Mouse (Mus musculus): ENCODE results near the gene Fitm1.

Gene Fitm1

DNA sequence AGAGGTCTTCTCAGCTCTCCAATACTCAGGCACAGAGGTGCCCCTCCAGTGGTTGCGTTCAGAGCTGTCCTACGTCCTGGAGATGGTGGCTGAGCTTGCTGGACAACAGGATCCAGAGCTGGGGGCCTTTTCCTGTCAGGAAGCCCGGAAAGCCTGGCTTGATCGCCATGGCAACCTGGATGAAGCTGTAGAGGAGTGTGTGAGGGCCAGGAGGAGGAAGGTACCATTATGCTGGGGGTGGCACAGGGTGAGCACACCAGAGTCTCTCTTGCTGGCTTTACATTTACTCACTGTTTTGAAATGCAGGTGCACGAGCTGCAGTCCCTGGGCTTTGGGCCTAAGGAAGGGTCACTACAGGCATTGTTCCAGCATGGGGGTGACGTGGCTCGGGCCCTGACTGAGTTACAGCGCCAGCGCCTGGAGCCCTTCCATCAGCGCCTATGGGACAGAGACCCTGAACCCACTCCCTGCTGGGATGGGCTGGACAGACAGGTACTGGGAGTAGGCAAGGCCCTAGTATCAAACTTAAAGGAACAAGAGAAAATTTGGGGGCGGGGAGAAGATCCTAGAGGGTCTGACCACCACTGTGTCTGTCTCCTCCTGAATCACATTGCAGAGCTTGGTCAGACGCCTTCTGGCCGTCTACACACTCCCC lies 20.7 kb downstream of the Fitm1 start:
- no peak for DNase-seq (ENCODE audit: low read depth, low spot score)

DNA sequence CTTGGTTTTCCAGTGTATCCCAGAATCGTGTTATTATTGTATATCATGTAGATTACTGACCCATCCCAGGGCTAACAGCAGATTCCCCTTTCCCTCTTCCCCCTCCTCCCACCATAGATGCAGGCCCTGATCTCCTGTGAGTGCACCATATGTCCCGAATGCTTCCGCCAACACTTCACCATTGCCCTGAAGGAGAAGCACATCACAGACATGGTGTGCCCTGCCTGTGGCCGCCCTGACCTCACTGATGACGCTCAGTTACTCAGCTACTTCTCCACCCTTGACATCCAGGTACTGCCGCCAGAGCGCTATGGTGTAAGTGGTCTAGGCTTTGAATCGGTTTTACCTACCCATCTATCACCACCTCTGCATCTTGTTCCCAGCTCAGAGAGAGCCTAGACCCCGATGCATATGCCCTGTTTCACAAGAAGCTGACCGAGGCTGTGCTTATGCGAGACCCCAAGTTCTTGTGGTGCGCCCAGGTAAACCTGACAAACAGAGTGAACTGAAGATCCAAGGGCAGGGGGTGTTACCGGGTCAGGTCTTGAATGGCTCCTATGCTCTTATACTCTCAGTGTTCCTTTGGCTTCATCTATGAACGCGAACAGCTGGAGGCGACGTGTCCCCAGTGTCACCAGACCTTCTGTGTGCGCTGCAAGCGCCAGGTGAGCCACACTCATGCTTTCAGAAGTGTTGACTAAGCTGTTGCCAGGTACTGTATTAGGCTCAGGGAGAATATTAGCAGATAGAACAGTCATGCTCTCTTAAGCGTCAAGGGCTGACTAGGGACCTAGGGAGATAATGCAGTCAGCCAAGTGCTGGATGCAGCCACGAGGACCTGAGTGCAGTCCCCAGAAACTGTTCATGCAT lies 23.3 kb downstream of the Fitm1 start:
- no peak for DNase-seq (ENCODE audit: low read depth, low spot score)

DNA sequence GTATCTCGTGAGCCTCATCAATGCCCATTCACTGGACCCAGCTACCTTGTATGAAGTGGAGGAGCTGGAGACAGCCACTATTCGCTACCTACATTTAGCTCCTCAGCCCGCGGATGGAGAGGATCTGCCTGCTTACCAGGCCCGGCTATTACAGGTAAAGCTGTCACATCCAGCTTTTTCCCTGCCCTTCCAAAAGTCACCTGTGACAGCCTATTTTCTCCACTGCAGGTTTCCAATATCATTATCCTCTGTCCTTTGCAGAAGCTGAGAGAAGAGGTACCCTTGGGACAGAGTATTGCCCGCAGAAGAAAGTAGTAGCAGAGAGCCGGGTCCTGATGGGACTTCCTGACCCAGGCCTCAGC lies 27.8 kb downstream of the Fitm1 start, which contains the start of gene Irf9:
Gene Irf9, plus strand, starts transcription at position 301 of the 362 bp plus-strand sequence.
- DNase-seq (ENCODE audit: low read depth, low spot score) = no peak

DNA sequence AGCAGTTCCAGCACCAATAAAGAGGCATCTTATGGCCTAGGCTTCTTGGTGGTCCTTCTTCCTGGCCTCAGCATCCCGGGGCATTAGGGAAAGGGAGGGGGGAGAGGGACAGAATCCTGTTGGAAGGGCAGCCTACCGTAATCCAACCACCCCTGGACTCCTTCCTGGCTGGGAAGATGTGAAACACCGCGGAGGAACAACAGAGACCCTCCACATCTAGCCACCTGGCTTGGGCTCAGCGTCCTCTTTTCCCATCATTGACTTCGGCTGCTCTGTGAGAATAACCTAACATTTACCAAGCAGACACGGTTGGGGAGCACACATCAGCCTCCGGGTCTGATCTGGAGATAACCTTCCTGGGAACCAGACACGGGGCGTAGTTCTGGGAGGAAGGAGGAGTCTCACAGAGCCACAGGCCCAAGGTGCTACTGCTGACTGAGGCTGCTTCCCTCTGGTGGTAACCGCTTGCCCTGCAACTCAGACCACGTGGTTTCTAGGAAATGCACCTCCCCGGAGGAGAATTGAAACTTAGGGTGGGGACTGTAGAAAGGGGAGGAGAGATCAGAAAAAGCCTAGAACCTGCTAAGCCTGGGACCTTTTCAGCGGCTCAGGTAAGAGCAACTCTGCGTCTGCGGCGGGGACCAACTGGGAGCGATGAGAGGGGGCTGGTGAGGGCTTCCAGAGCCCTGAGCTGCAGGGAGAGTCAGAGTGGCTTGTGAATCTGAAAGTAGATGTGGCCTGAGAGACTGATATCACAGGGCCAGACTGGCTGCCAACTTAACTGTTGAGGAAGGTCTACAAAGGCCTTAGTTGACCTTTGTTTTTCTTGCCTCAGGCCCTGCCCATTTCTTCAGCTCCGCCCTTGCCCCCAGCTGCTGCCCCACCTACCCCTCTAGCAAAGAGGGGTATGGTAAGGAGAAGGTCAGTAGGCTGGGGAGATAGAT lies 28.5 kb downstream of the Fitm1 start:
- peak; percentile 94 for DNase-seq (ENCODE audit: low read depth, low spot score)

DNA sequence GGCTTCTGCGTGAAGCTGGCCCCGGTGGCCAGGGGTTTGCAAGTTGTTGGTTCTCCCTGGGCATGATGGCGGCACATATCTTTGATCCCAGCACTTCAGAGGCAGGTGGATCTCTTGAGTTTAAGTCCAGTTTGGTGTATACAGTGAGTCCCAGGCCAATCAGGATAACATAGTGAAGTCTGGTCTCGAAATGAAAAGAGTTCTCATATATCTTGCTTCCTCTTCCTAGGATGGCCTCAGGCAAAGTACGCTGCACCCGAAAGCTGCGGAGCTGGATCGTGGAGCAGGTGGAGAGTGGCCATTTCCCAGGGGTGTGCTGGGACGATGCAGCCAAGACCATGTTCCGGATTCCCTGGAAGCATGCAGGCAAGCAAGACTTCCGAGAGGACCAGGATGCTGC lies 29.4 kb downstream of the Fitm1 start:
- no peak for DNase-seq (ENCODE audit: low read depth, low spot score)

DNA sequence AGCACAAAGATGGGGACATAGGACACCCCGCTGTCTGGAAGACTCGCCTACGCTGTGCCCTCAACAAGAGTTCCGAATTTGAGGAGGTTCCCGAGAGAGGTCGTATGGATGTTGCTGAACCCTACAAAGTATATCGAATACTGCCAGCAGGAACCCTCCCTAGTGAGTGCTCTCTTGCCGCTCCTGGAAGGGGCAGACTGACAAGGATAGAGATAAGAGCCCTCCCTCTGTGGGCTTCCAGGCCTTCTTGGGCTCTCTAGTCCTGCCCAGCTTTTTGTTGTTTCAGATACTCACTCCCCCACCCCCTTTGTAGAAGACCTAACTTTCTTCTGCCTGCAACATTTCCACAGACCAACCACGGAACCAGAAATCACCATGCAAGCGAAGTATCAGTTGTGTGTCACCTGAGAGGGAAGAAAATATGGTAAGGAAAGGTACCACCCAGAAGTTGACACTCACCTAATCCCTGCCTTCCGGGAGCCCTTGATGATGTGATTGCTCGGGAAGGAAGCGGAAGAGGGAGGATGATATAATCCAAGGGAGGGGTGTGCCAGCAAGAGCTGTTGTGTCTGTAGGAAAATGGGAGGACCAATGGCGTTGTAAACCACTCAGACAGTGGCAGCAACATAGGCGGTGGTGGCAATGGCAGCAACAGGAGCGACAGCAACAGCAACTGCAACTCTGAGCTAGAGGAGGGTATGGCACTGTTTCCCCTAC lies 30.5 kb downstream of the Fitm1 start:
- no peak for DNase-seq (ENCODE audit: low read depth, low spot score)

DNA sequence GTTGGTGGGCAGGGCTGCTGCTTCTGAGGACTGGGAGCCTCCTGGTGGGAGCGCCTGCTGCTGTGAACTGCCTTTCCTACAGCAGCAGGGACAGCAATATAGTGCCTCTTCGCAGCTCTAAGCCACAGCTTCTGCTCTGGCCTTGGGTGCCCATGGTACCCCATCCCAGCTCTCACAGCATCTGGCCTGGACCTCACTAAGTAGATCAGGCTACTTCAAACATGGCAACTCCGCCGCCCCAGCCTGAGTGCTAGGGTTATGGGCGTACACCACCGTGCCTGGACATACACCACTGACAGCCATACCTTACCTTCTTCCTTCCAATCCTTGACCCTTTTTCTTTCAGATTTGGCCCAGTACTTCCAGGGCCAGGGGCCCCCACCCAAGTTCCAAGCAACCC lies 32.9 kb downstream of the Fitm1 start:
- DNase-seq (ENCODE audit: low read depth, low spot score) = no peak

DNA sequence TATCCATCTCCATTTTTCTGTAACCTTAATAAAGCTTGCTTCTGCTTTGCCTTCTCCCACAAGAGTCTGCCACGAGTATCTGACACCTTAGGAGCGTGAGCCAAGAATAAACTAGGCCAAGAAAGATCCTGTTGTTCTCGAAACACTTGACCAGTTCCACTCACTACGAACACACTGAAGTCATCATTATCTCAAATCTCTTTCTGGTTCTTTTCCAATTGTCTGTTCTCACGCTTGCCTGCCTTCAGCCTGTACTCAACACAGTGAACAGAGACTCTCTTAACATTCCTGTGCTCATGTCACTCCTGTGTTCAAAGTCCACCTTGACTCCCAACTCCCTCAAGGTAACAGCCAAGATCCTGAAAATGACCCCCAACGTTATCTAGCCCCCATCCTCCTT lies 37.9 kb downstream of the Fitm1 start:
- no peak for DNase-seq (ENCODE audit: low read depth, low spot score)

DNA sequence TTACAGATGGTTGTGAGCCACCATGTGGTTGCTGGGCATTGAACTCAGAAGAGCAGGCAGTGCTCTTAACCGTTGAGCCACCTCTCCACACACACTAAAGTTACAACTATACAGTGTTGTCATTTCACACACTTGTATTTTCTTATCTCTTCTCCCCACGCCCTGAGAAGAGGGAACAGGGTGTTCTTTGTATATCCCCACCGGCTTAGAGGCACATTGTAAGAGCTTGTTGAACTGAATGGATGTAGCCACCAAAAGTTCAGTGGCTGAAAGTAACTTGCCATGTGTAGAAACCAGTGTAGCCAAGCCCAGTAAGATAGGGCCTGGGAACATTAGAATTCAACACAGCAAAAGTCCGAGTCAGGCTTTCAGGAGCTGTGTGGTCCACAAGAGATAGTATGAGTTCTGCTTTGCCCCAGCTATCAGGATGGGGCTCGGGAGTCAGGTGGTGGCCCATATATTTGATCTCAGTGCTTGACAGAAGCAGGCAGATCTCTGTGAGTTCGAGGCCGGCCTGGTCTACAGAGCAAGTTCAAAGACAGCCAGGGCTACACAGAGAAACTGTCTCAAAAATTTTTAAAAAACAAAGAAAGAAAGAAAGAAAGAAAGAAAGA lies 39.3 kb downstream of the Fitm1 start:
- DNase-seq (ENCODE audit: low read depth, low spot score) = no peak

DNA sequence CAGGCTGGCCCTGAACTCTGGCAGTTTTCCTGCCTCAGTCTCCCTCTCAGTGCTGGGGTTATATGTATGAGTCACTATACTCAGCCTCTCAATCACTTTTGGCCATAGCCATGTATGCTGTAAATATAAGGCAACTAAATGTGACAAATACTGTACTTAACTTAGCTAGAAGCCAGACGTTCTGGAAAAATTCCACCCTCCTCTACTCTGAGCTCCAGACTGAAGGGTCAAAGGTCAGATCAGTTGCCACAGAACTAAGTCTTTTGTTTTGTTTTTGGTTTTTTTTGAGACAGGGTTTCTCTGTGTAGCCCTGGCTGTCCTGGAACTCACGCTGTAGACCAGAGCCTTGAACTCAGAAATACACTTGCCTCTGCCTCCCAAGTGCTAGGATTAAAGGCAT lies 40.5 kb downstream of the Fitm1 start:
- DNase-seq (ENCODE audit: low read depth, low spot score) = no peak

DNA sequence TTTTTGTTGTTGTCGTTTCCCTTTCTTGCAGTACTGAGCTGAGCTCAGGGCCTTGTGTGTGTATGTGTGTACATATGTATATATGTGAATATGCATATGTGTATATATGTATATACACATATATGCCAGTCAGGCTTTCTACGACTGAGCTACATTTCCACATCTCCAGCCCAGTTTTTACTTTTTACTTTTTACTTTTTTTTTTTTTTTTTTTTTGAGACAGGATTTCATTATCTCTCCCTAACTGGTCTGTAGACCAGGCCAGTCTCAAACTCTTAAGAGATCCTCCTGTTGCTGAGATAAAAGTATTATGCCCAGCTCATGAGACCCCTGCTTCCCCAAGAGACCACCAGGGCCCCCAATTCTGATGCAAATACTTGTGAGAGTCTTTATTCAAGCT lies 41.4 kb downstream of the Fitm1 start:
- DNase-seq (ENCODE audit: low read depth, low spot score) = no peak

DNA sequence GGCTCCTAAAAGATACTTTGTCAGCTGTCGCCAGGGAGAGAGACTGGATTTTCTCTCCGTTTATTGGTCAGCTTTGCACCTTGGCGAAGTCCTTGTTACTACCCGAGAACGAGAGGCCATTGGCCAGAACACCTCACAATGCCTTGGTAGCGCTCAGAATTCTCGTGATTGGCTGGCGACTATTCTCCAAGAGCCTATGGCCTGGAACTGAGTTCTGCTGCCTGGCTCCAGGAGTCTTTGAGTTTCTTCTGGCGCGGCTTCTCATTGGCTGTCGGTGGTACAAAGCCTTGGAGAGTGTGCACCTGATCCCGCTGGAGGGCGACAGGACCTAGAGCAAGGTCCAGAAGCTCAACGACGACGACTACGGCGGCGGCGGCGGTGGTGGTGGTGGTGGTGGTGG lies 42.4 kb downstream of the Fitm1 start, which contains the start of gene Rec8:
Gene Rec8, plus strand, starts transcription at position 216 of the 400 bp plus-strand sequence.
- no peak for DNase-seq (ENCODE audit: low read depth, low spot score)

DNA sequence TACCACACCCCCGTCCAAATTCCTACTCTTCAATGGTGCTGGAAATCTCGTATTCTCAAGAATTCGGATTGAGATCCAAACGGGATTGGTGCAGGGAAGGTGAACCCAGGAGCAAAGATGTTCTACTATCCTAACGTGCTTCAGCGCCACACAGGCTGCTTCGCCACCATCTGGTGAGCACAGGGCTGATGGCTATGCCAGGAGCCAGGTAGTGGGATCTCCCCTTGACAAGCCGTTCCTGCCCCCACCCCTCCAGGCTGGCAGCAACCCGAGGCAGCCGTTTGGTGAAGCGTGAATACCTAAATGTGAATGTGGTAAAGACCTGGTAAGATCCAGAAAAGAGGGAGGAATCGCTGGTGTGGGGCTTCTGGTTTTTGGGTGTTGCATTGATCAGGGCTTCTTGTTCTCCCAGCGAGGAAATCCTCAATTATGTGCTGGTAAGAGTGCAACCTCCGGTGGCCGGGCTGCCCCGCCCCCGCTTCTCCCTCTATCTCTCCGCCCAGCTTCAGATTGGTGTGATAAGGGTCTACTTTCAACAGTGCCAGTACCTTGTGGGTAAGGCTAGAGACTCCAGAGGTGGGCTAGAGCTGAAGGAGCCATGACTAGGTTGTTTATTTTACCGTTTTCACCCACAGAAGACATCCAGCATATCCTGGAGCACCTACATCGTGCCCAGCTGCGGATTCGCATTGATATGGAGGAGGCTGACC lies 43.2 kb downstream of the Fitm1 start:
- DNase-seq (ENCODE audit: low read depth, low spot score) = no peak
